Mouse (Mus musculus): ENCODE data around the gene Nap1l1.

GRCm38 (mm10) chr10:111539724-111540324, 66.8 kb downstream of the Nap1l1 start:
- no peak for TF ChIP-seq CTCF (IDR thresholded peaks at IDR 0.05; ENCODE audit: control insufficient read depth, insufficient read depth, low read length)
- no peak for TF ChIP-seq POLR2A (IDR thresholded peaks at IDR 0.05; ENCODE audit: borderline replicate concordance, control insufficient read depth, low read depth, low read length)

Data from bone marrow, adult 2 months (tissue).